Mouse (Mus musculus): ENCODE measurements around the gene Cops3. TPM values are rescaled to one million over a fixed set of nuclear protein-coding genes. Genes with fewer than 3 reads are reported as not detected.

The Cops3 gene
- polyA plus RNA-seq, 1 experiment from 2014 or later, result 95.6 TPM

- H3K27ac ChIP-seq (ENCODE audit: low read length), result no peak overlapping the region
- TF ChIP-seq EP300 (IDR thresholded peaks at IDR 0.05) (no peak), CTCF (IDR thresholded peaks at IDR 0.05) (no peak)
- no peak overlapping the region for H3K9ac ChIP-seq (replicated peaks; ENCODE audit: low read depth)
Observed at GRCm38 (mm10) chr11:59769738-59770137, 69.9 kb downstream of the Cops3 start.

GRCm38 (mm10) chr11:59769307-59769706, 70.3 kb downstream of the Cops3 start:
- Histone ChIP-seq H3K4me3 (ENCODE audit: low read depth, low read length) (no peak overlapping the region), H3K36me3 (ENCODE audit: insufficient read depth, low read length) (peaks cover 75% of the 10 kb centered on the region), H3K4me1 (ENCODE audit: insufficient read depth, low read depth, low read length) (no peaks in the 10 kb centered on the region), H3K27ac (ENCODE audit: low read length) (no peak overlapping the region), H3K9ac (replicated peaks; ENCODE audit: low read depth) (no peak overlapping the region), H3K4me2 (replicated peaks; ENCODE audit: low read depth, low read length) (no peak overlapping the region), H3K27me3 (replicated peaks; ENCODE audit: insufficient read depth, low read length) (no peaks in the 10 kb centered on the region), H3K9me3 (ENCODE audit: low read length) (no peaks in the 10 kb centered on the region)
- 89% methylated on average over 2 of the region's 2 CpGs for WGBS
- ATAC-seq (no peak), DNase-seq (ENCODE audit: low spot score) (no peak)
- TF ChIP-seq CTCF (IDR thresholded peaks at IDR 0.05) (no peak), EP300 (IDR thresholded peaks at IDR 0.05) (no peak)

More at GRCm38 (mm10) chr11:59769738-59770137, 69.9 kb downstream of the Cops3 start:
- no peak for DNase-seq (ENCODE audit: low spot score)
- no peaks in the 10 kb centered on the region for H3K27me3 ChIP-seq (replicated peaks; ENCODE audit: insufficient read depth, low read length)
- no peaks in the 10 kb centered on the region for H3K4me1 ChIP-seq (ENCODE audit: insufficient read depth, low read depth, low read length)
- no peak overlapping the region for H3K4me2 ChIP-seq (replicated peaks; ENCODE audit: low read depth, low read length)
- H3K9me3 ChIP-seq (ENCODE audit: low read length), result no peaks in the 10 kb centered on the region
- H3K36me3 ChIP-seq (ENCODE audit: insufficient read depth, low read length), result peaks cover 74% of the 10 kb centered on the region
- ATAC-seq, result no peak
- no peak overlapping the region for H3K4me3 ChIP-seq (ENCODE audit: low read depth, low read length)
- WGBS, result 73% methylated on average over 6 of the region's 6 CpGs

Other genes with a start within 250 kb of the Cops3 start
- gene Olfr223, start 246.5 kb downstream of the Cops3 start, polyA plus RNA-seq (2015; fragmentation: Nextera tagmentation; extraction: Ambion mirVana), result not detected in 2 replicates
- gene Mprip, start 178.5 kb downstream of the Cops3 start, polyA plus RNA-seq (2015; fragmentation: Nextera tagmentation; extraction: Ambion mirVana), result 88.0 and 114 TPM in 2 replicates
- 2.9 and 7.3 TPM in 2 replicates for gene Pld6, start 52.2 kb downstream of the Cops3 start, polyA plus RNA-seq (2015; fragmentation: Nextera tagmentation; extraction: Ambion mirVana)
- gene Flcn, start 29.8 kb downstream of the Cops3 start, polyA plus RNA-seq (2015; fragmentation: Nextera tagmentation; extraction: Ambion mirVana), result 55.8 and 57.4 TPM in 2 replicates
- 25.7 and 28.5 TPM in 2 replicates for gene Nt5m, start 391 bp downstream of the Cops3 start, polyA plus RNA-seq (2015; fragmentation: Nextera tagmentation; extraction: Ambion mirVana)
- 29.0 and 31.3 TPM in 2 replicates for gene Med9, start 108.4 kb upstream of the Cops3 start, polyA plus RNA-seq (2015; fragmentation: Nextera tagmentation; extraction: Ambion mirVana)
- gene Rasd1, start 125.1 kb upstream of the Cops3 start, polyA plus RNA-seq (2015; fragmentation: Nextera tagmentation; extraction: Ambion mirVana), result 3.3 and 4.0 TPM in 2 replicates
- 5.0 and 6.0 TPM in 2 replicates for gene Pemt, start 206.7 kb upstream of the Cops3 start, polyA plus RNA-seq (2015; fragmentation: Nextera tagmentation; extraction: Ambion mirVana)

Data from lung, postnatal 0 days (tissue).